Mouse (Mus musculus) embryonic facial prominence, embryonic 15.5 days (tissue): ENCODE measurements around the gene F2rl1. TPM values are rescaled to one million over a fixed set of nuclear protein-coding genes. Genes with fewer than 3 reads are reported as not detected.

Experiments
- ATAC-seq: fragments of 200-750 bp; cut with Nextera tagmentation; 2 replicates; pipeline ENCODE4 v1.8.0; 2017; ENCODE audit warnings: low read depth, moderate TSS enrichment; ENCODE audit not compliant: insufficient number of reproducible peaks, low FRiP score, low TSS enrichment
- H3K27ac ChIP-seq: fragments of 300-500 bp; sonication (generic); replicated peaks from 2 replicates; pipeline ENCODE4 v1.5.1; 2015; ENCODE audit warnings: mild to moderate bottlenecking, inconsistent platforms
- H3K27me3 ChIP-seq: fragments of 300-500 bp; sonication (generic); 2 replicates; pipeline ENCODE4 v1.6.1; 2015; ENCODE audit warnings: inconsistent platforms
- H3K36me3 ChIP-seq: fragments of 300-500 bp; sonication (generic); 2 replicates; pipeline ENCODE4 v1.6.1; 2015; ENCODE audit warnings: mild to moderate bottlenecking, inconsistent platforms
- H3K4me1 ChIP-seq: fragments of 300-500 bp; sonication (generic); 2 replicates; pipeline ENCODE4 v1.6.1; 2015; ENCODE audit warnings: inconsistent platforms
- H3K4me2 ChIP-seq: fragments of 300-500 bp; sonication (generic); replicated peaks from 2 replicates; pipeline ENCODE4 v1.6.1; 2015; ENCODE audit warnings: mild to moderate bottlenecking, inconsistent platforms
- H3K4me3 ChIP-seq: fragments of 300-500 bp; sonication (generic); replicated peaks from 2 replicates; pipeline ENCODE4 v1.5.1; 2015; ENCODE audit warnings: mild to moderate bottlenecking, inconsistent platforms
- H3K9ac ChIP-seq: fragments of 300-500 bp; sonication (generic); 2 replicates; pipeline ENCODE4 v1.6.1; 2015; ENCODE audit warnings: inconsistent platforms
- H3K9me3 ChIP-seq: fragments of 300-500 bp; sonication (generic); replicated peaks from 2 replicates; pipeline ENCODE4 v1.6.1; 2016; ENCODE audit warnings: inconsistent platforms
- WGBS: fragments of 180-500 bp; shearing (Covaris S2); methylation state at CpG from one replicate; pipeline ENCODE4 v1.1.7; 2015; 5-methylcytosine and 5-hydroxymethylcytosine counted together
- polyA plus RNA-seq: library from polyadenylated mRNA; unstranded; fragments of >200 nt; fragmentation: Nextera tagmentation; extraction: Ambion mirVana; gene quantifications from 2 replicates; pipeline ENCODE4 v1.2.1, GENCODE M21; 2015

F2rl1 gene
- polyA plus RNA-seq, 1 experiment from 2014 or later = 5.1 TPM

- Histone ChIP-seq H3K9ac (no peak overlapping the region), H3K4me2 (peak overlapping the region; percentile 55; the same call in 1 of the 2 replicates), H3K9me3 (no peaks in the 10 kb centered on the region), H3K4me3 (no peak overlapping the region), H3K27ac (peak overlapping the region; percentile 60; the same call in 1 of the 2 replicates), H3K4me1 (peaks cover 33% of the 10 kb centered on the region), H3K27me3 (no peaks in the 10 kb centered on the region), H3K36me3 (no peaks in the 10 kb centered on the region)
- WGBS = 14% methylated on average over 3 of the region's 3 CpGs
- ATAC-seq = no peak
Observed at GRCm38 (mm10) chr13:95549421-95549820, 24.4 kb upstream of the F2rl1 start.

- ATAC-seq = peak; percentile 35; the same call in 1 of the 2 replicates
- peak overlapping the region; percentile 77 for H3K27ac ChIP-seq
- peak overlapping the region; percentile 31; the same call in 1 of the 2 replicates for H3K4me3 ChIP-seq
- H3K27me3 ChIP-seq = no peaks in the 10 kb centered on the region
- no peak overlapping the region for H3K9ac ChIP-seq
- peak overlapping the region; percentile 55 for H3K4me2 ChIP-seq
- WGBS = 7% methylated on average over 6 of the region's 6 CpGs
- H3K4me1 ChIP-seq = peaks cover 33% of the 10 kb centered on the region
- H3K9me3 ChIP-seq = no peaks in the 10 kb centered on the region
- no peaks in the 10 kb centered on the region for H3K36me3 ChIP-seq
Observed at GRCm38 (mm10) chr13:95548856-95549255, 23.8 kb upstream of the F2rl1 start.

DNA sequence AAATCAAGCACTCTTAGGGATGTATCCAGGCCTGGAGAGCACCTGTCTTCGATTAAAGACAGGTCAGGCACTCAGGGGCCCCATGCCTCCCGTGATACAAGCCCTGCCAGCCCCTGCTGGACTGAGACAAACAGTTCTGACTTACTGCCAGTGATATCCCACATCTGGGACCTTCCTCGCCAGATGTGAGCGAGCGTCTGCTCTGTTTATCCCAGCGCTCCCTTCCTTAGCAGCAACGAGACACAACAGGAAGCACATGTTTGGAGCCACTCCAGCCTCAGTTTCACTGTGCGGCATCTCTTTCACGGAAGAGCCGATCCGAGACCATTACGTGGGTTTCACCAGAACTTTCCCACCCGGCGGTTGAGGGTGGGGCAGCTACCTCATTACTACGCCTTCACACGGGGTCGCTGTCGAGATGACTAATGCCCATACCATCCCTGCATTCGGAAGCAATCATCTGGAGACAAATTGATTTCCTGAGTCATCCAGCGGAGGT, 23.3 kb upstream of the F2rl1 start:
- H3K27me3 ChIP-seq = no peaks in the 10 kb centered on the region
- peak; percentile 70 for ATAC-seq
- no peak overlapping the region for H3K9ac ChIP-seq
- peaks cover 33% of the 10 kb centered on the region for H3K4me1 ChIP-seq
- no peaks in the 10 kb centered on the region for H3K36me3 ChIP-seq
- peak overlapping the region; percentile 55 for H3K4me2 ChIP-seq
- peak overlapping the region; percentile 31 for H3K4me3 ChIP-seq
- no peaks in the 10 kb centered on the region for H3K9me3 ChIP-seq
- 12% methylated on average over 20 of the region's 20 CpGs for WGBS
- H3K27ac ChIP-seq = peak overlapping the region; percentile 77

DNA sequence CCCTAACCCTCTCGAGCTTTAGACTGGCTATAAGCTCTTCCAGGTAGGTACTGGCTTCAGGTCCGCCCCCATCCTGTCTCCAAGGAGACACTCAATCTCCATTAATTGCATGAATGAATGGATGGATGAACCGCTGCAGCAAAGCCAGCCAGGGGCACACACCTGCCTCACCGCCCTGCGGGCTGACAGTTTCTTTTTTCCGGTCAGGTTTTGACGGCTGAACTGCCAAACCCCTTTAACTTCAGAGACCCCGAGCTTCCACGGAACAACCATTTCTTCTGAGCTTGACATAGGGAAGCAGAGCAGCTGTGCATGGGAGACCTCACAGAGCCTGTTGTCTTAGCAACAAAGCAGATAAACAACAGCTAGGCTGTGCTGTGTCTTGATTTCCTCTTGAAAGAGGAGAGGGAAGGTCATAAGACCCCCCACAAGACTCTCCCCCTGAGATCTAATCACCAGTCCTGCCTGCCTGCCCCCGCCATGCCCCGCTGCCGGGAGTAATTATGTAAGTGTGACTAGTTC, 22.1 kb upstream of the F2rl1 start:
- no peak; the same call in 1 of the 2 replicates for ATAC-seq
- no peaks in the 10 kb centered on the region for H3K27me3 ChIP-seq
- no peak overlapping the region for H3K4me3 ChIP-seq
- 0 out of 2 replicates have a peak overlapping the region, but pooled peaks have one; percentile 77 for H3K27ac ChIP-seq
- H3K9me3 ChIP-seq = no peaks in the 10 kb centered on the region
- H3K36me3 ChIP-seq = no peaks in the 10 kb centered on the region
- H3K4me1 ChIP-seq = peaks cover 33% of the 10 kb centered on the region
- no peak overlapping the region for H3K9ac ChIP-seq
- WGBS = 34% methylated on average over 12 of the region's 12 CpGs
- no peak overlapping the region; the same call in 1 of the 2 replicates for H3K4me2 ChIP-seq

GRCm38 (mm10) chr13:95546251-95546650, 21.2 kb upstream of the F2rl1 start:
- Histone ChIP-seq H3K4me2 (no peak overlapping the region), H3K4me1 (peaks cover 33% of the 10 kb centered on the region), H3K27ac (peak overlapping the region; percentile 65), H3K27me3 (no peaks in the 10 kb centered on the region), H3K36me3 (no peaks in the 10 kb centered on the region), H3K4me3 (no peak overlapping the region), H3K9ac (no peak overlapping the region), H3K9me3 (no peaks in the 10 kb centered on the region)
- ATAC-seq = no peak
- WGBS = 51% methylated on average over 6 of the region's 6 CpGs

DNA sequence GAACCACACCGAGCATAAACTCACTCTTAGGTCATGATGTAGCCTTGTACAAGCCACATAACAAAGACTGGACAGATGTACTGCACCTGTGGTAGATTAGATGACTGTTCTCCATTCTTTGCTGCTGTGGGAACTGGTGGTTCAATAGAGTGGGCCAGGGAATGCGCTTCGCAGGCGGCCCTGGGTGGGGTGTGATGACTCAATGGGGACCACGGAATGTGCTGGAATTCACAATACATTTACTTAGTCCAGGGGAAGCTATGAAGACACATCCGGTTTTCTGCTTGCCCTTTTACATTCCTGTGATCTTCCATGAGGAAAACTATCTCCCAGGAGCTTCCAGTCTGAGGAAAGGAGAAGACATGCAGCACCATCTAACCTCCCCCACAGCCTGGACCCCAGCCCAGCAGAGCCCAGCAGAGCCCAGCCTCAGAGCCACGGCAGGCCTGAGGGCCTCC, 20.7 kb upstream of the F2rl1 start:
- Histone ChIP-seq H3K27me3 (no peaks in the 10 kb centered on the region), H3K9me3 (no peaks in the 10 kb centered on the region), H3K9ac (no peak overlapping the region), H3K4me1 (peaks cover 33% of the 10 kb centered on the region), H3K36me3 (no peaks in the 10 kb centered on the region), H3K4me3 (no peak overlapping the region), H3K4me2 (no peak overlapping the region), H3K27ac (peak overlapping the region; percentile 65)
- 54% methylated on average over 7 of the region's 7 CpGs for WGBS
- ATAC-seq = peak; percentile 41; the same call in 1 of the 2 replicates

- Histone ChIP-seq H3K27me3 (no peaks in the 10 kb centered on the region), H3K9ac (no peak overlapping the region), H3K4me1 (peaks cover 22% of the 10 kb centered on the region), H3K27ac (no peak overlapping the region), H3K4me2 (no peak overlapping the region), H3K36me3 (no peaks in the 10 kb centered on the region), H3K9me3 (no peaks in the 10 kb centered on the region), H3K4me3 (no peak overlapping the region)
- no peak for ATAC-seq
- WGBS = 59% methylated on average over 5 of the region's 5 CpGs
Observed at GRCm38 (mm10) chr13:95538021-95538420, 13.0 kb upstream of the F2rl1 start.

- Histone ChIP-seq H3K9me3 (no peaks in the 10 kb centered on the region), H3K4me3 (no peak overlapping the region), H3K27ac (0 out of 2 replicates have a peak overlapping the region, but pooled peaks have one; percentile 34), H3K4me1 (peaks cover 22% of the 10 kb centered on the region), H3K4me2 (no peak overlapping the region), H3K9ac (no peak overlapping the region), H3K27me3 (no peaks in the 10 kb centered on the region), H3K36me3 (no peaks in the 10 kb centered on the region)
- 23% methylated on average over 5 of the region's 5 CpGs for WGBS
- ATAC-seq = no peak
Observed at GRCm38 (mm10) chr13:95536117-95536493, 11.1 kb upstream of the F2rl1 start.

- no peak overlapping the region for H3K4me3 ChIP-seq
- WGBS = 11% methylated on average over 11 of the region's 11 CpGs
- no peak overlapping the region for H3K9ac ChIP-seq
- H3K9me3 ChIP-seq = no peaks in the 10 kb centered on the region
- no peaks in the 10 kb centered on the region for H3K27me3 ChIP-seq
- no peaks in the 10 kb centered on the region for H3K36me3 ChIP-seq
- no peak for ATAC-seq
- 0 out of 2 replicates have a peak overlapping the region, but pooled peaks have one; percentile 34 for H3K27ac ChIP-seq
- peak overlapping the region; percentile 19; the same call in 1 of the 2 replicates for H3K4me2 ChIP-seq
- H3K4me1 ChIP-seq = peaks cover 22% of the 10 kb centered on the region
Observed at GRCm38 (mm10) chr13:95535461-95536116, 10.6 kb upstream of the F2rl1 start.

DNA sequence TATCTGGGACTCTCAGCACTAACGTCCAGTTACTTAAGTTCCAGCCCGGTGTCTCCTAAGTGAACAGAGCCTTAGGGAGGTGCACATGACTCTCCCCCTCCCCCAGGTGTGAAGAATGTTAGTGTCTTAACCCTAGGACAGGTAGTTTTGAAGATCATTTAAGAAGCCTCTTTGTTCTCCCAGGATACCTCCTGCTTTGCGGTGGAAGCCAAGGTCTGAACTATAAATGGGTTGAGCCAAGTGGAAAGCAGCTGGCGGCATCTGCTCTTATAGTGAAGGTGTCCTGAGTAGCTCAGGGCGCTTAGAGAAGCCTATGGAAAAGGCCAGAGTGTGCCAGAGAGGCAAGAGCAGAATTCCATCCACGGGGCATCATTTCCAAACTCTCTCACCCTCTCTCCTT, 10.0 kb upstream of the F2rl1 start:
- Histone ChIP-seq H3K27me3 (no peaks in the 10 kb centered on the region), H3K27ac (no peak overlapping the region), H3K4me3 (no peak overlapping the region), H3K9me3 (no peaks in the 10 kb centered on the region), H3K4me1 (peaks cover 22% of the 10 kb centered on the region), H3K4me2 (peak overlapping the region; percentile 19; the same call in 1 of the 2 replicates), H3K36me3 (no peaks in the 10 kb centered on the region), H3K9ac (no peak overlapping the region)
- ATAC-seq = no peak
- 13% methylated on average over 6 of the region's 6 CpGs for WGBS

DNA sequence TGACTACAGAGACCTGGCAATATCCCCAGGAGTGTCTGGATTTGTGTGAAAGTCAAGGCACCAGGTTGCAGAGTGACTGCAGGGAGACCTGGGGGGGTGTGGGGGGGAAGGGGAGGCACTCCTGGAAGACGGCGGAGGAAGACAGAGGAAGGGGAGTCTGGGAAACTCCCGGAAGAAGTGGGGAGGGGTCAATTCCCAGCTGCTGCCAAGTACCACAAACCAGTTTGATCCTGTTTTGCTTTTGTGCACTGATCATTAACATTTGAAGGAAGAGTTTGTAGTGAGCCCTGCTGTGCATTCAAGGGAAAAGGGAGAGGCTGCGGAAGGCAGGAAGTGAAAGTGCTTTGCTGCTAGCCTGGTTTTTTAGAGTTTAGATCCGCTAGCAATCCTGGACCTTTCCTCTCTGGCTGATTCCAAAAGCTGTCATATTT, 9.1 kb upstream of the F2rl1 start:
- Histone ChIP-seq H3K27me3 (no peaks in the 10 kb centered on the region), H3K36me3 (no peaks in the 10 kb centered on the region), H3K27ac (peak overlapping the region; percentile 56; the same call in 1 of the 2 replicates), H3K4me1 (peaks cover 22% of the 10 kb centered on the region), H3K9ac (no peak overlapping the region; the same call in 1 of the 2 replicates), H3K4me2 (peak overlapping the region; percentile 37), H3K4me3 (peak overlapping the region; percentile 6; the same call in 1 of the 2 replicates), H3K9me3 (no peaks in the 10 kb centered on the region)
- 4% methylated on average over 5 of the region's 5 CpGs for WGBS
- no peak for ATAC-seq
